Mouse (Mus musculus) olfactory bulb, adult 2 months (tissue): ENCODE data around the gene Gdf15.

ENCODE experiments used
- CTCF ChIP-seq: fragments of 200-500 bp; IDR thresholded peaks from 2 replicates; pipeline ENCODE4 v1.5.1; 2012; ENCODE audit warnings: low read depth, mild to moderate bottlenecking, low read length, moderate library complexity; ENCODE audit not compliant: insufficient read depth
- POLR2A ChIP-seq: fragments of 200-500 bp; IDR thresholded peaks from 2 replicates; pipeline ENCODE4 v1.6.1; 2012; ENCODE audit warnings: mild to moderate bottlenecking, low read depth, low read length, moderate library complexity; ENCODE audit not compliant: insufficient read depth

GRCm38 (mm10) chr8:70648164-70648442 lies 15.8 kb upstream of the Gdf15 start:
- no peak for TF ChIP-seq POLR2A
- no peak for TF ChIP-seq CTCF
